Mouse (Mus musculus): Measurements from ENCODE around the gene Ifi214. TPM values are rescaled to one million over a fixed set of nuclear protein-coding genes. Genes with fewer than 3 reads are reported as not detected.

Ifi214 gene
- polyA plus RNA-seq, 1 experiment from 2014 or later: not detected

Small RNA genes lying within 50 kb of the gene (microRNA-seq; reads per million reads assigned to microRNA genes)
- not detected for gene Gm44481

Other genes with a start within 250 kb of the Ifi214 start
- gene Ackr1, start 202.2 kb downstream of the Ifi214 start, polyA plus RNA-seq (2016; fragmentation: Nextera tagmentation; extraction: Ambion mirVana): 54.2 and 56.5 TPM in 2 replicates
- 2.8 and 4.0 TPM in 2 replicates for gene Aim2, start 185.1 kb downstream of the Ifi214 start, polyA plus RNA-seq (2016; fragmentation: Nextera tagmentation; extraction: Ambion mirVana)
- 1.1 and 1.3 TPM in 2 replicates for gene Cadm3, start 168.3 kb downstream of the Ifi214 start, polyA plus RNA-seq (2016; fragmentation: Nextera tagmentation; extraction: Ambion mirVana)
- 0.04 and 0.35 TPM in 2 replicates for gene Ifi206, start 44.9 kb downstream of the Ifi214 start, polyA plus RNA-seq (2016; fragmentation: Nextera tagmentation; extraction: Ambion mirVana)
- gene Ifi213, start 63.3 kb upstream of the Ifi214 start, polyA plus RNA-seq (2016; fragmentation: Nextera tagmentation; extraction: Ambion mirVana): not detected in 2 replicates
- gene Ifi209, start 95.0 kb upstream of the Ifi214 start, polyA plus RNA-seq (2016; fragmentation: Nextera tagmentation; extraction: Ambion mirVana): 0.19 and 0.35 TPM in 2 replicates
- gene Ifi208, start 137.7 kb upstream of the Ifi214 start, polyA plus RNA-seq (2016; fragmentation: Nextera tagmentation; extraction: Ambion mirVana): 0.10 TPM in 1 of 2 replicates, not detected in the other
- 0.60 and 0.68 TPM in 2 replicates for gene Ifi207, start 205.8 kb upstream of the Ifi214 start, polyA plus RNA-seq (2016; fragmentation: Nextera tagmentation; extraction: Ambion mirVana)
- 2.0 and 2.4 TPM in 2 replicates for gene Ifi204, start 231.0 kb upstream of the Ifi214 start, polyA plus RNA-seq (2016; fragmentation: Nextera tagmentation; extraction: Ambion mirVana)